In genomic region chr14:75566303-75566702, GRCm38 (mm10) we compare ENCODE assay signal across 15 mouse cellular contexts. TPM values are rescaled to one million over a fixed set of nuclear protein-coding genes. Genes with fewer than 3 reads are reported as not detected.
DNase-seq lines count a peak whose midpoint lies in the region; ATAC-seq lines count a peak whose summit lies in the region.
"Had no signal": no experiment of that assay in that cellular context is flagged by ENCODE, and none has a peak within 500 bp of the region (broad histone marks: within the 10 kb centered on the region; RNA-seq: fewer than 3 reads in every experiment).

No protein-coding gene starts in this region.

- no peaks in the 10 kb centered on the region for H3K9me3 ChIP-seq in neural tube, embryonic 11.5 days (ENCODE audit: control insufficient read depth, low read length)
- H3K9me3 ChIP-seq in forebrain, embryonic 16.5 days (ENCODE audit: control insufficient read depth, low read length), result no peaks in the 10 kb centered on the region
- H3K9me3 ChIP-seq in midbrain, embryonic 13.5 days, result no peaks in the 10 kb centered on the region
- H3K9me3 ChIP-seq: embryonic facial prominence, embryonic 15.5 days; liver, embryonic 13.5 days had no signal

- no peaks in the 10 kb centered on the region for H3K27me3 ChIP-seq in neural tube, embryonic 11.5 days (ENCODE audit: control insufficient read depth, insufficient read depth, low read length)
- no peaks in the 10 kb centered on the region for H3K27me3 ChIP-seq in forebrain, embryonic 16.5 days (replicated peaks; ENCODE audit: control insufficient read depth, insufficient read depth, low read length)
- no peaks in the 10 kb centered on the region for H3K27me3 ChIP-seq in midbrain, embryonic 13.5 days
- H3K27me3 ChIP-seq: embryonic facial prominence, embryonic 15.5 days; liver, embryonic 13.5 days had no signal

- no peak overlapping the region for H3K4me2 ChIP-seq in neural tube, embryonic 11.5 days (ENCODE audit: low read depth)
- H3K4me2 ChIP-seq in forebrain, embryonic 16.5 days (ENCODE audit: low read length), result peak overlapping the region; percentile 33; the same call in 1 of the 2 replicates
- H3K4me2 ChIP-seq in midbrain, embryonic 13.5 days (replicated peaks), result no peak overlapping the region
- H3K4me2 ChIP-seq: embryonic facial prominence, embryonic 15.5 days; heart, embryonic 11.5 days; liver, embryonic 13.5 days had no signal

- no peaks in the 10 kb centered on the region for H3K36me3 ChIP-seq in neural tube, embryonic 11.5 days (ENCODE audit: control insufficient read depth, insufficient read depth, low read length)
- H3K36me3 ChIP-seq in forebrain, embryonic 16.5 days (ENCODE audit: control insufficient read depth, insufficient read depth), result no peaks in the 10 kb centered on the region
- no peaks in the 10 kb centered on the region for H3K36me3 ChIP-seq in midbrain, embryonic 13.5 days
- H3K36me3 ChIP-seq: embryonic facial prominence, embryonic 15.5 days; liver, embryonic 13.5 days had no signal

- H3K27ac ChIP-seq in neural tube, embryonic 11.5 days (ENCODE audit: low read depth, low read length), result no peak overlapping the region
- peak overlapping the region; percentile 79 for H3K27ac ChIP-seq in forebrain, embryonic 16.5 days (ENCODE audit: low read length)
- H3K27ac ChIP-seq in midbrain, embryonic 13.5 days, result peak overlapping the region; percentile 42
- H3K27ac ChIP-seq: embryonic facial prominence, embryonic 15.5 days; liver, embryonic 13.5 days had no signal

- WGBS in neural tube, embryonic 11.5 days, result 75% methylated on average over 3 of the region's 3 CpGs
- WGBS in forebrain, embryonic 16.5 days, result 13% methylated on average over 3 of the region's 3 CpGs
- 24% methylated on average over 3 of the region's 3 CpGs for WGBS in midbrain, embryonic 13.5 days

- DNase-seq in neural tube, embryonic 11.5 days (ENCODE audit: low spot score), result no peak
- no peak for DNase-seq in neural tube, embryonic 10.5 days (ENCODE audit: extremely low spot score, low spot score)
- no peak for DNase-seq in frontal cortex, postnatal 10 days (ENCODE audit: low spot score in 2 of 2)
- no peak for DNase-seq in urinary bladder, postnatal 25 days (ENCODE audit: low spot score)
- no peak for DNase-seq in spleen, postnatal 10 days (ENCODE audit: low spot score in 2 of 2)
- DNase-seq: gastrocnemius, postnatal 36 days; liver, embryonic 13.5 days had no signal

- peak; percentile 29; the same call in 1 of the 2 replicates for ATAC-seq in neural tube, embryonic 11.5 days (ENCODE audit: insufficient read depth, low FRiP score, low TSS enrichment)
- peak; percentile 70 for ATAC-seq in forebrain, embryonic 16.5 days
- peak; percentile 66 for ATAC-seq in midbrain, embryonic 13.5 days
- ATAC-seq: intestine, postnatal 0 days; lung, postnatal 0 days had no signal

- H3K9ac ChIP-seq in neural tube, embryonic 11.5 days (ENCODE audit: low read length), result no peak overlapping the region
- no peak overlapping the region; the same call in 1 of the 2 replicates for H3K9ac ChIP-seq in forebrain, embryonic 16.5 days (replicated peaks; ENCODE audit: low read depth, low read length)
- no peak overlapping the region for H3K9ac ChIP-seq in midbrain, embryonic 13.5 days (replicated peaks)
- H3K9ac ChIP-seq: embryonic facial prominence, embryonic 15.5 days; liver, embryonic 13.5 days had no signal

- H3K4me3 ChIP-seq in neural tube, embryonic 11.5 days (ENCODE audit: low read depth, low read length), result no peak overlapping the region
- H3K4me3 ChIP-seq in forebrain, embryonic 16.5 days (replicated peaks; ENCODE audit: low read length), result no peak overlapping the region
- no peak overlapping the region for H3K4me3 ChIP-seq in midbrain, embryonic 13.5 days (replicated peaks)
- H3K4me3 ChIP-seq: embryonic facial prominence, embryonic 15.5 days; liver, embryonic 13.5 days had no signal

- H3K4me1 ChIP-seq in neural tube, embryonic 11.5 days (ENCODE audit: control insufficient read depth, insufficient read depth, low read length), result peaks cover 5% of the 10 kb centered on the region
- peaks cover 21% of the 10 kb centered on the region for H3K4me1 ChIP-seq in forebrain, embryonic 16.5 days (replicated peaks; ENCODE audit: control insufficient read depth, insufficient read depth, low read length)
- H3K4me1 ChIP-seq in midbrain, embryonic 13.5 days (replicated peaks), result peaks cover 27% of the 10 kb centered on the region
- H3K4me1 ChIP-seq: embryonic facial prominence, embryonic 15.5 days had no signal

RNA-seq across cellular contexts. Expression of gene Spert, which starts 26.6 kb away (rescaled TPM):
- polyA plus RNA-seq in neural tube, embryonic 11.5 days (2014; fragmentation: Nextera tagmentation; extraction: Ambion mirVana), result not detected in 2 replicates
- polyA plus RNA-seq in forebrain, embryonic 16.5 days (2015; fragmentation: Nextera tagmentation; extraction: Ambion mirVana), result not detected in 2 replicates
- polyA plus RNA-seq in midbrain, embryonic 13.5 days (2015; fragmentation: Nextera tagmentation; extraction: Ambion mirVana), result not detected in 2 replicates
- polyA plus RNA-seq: embryonic facial prominence, embryonic 15.5 days; frontal cortex, adult 2 months; heart, embryonic 11.5 days; intestine, postnatal 0 days; liver, embryonic 13.5 days; lung, postnatal 0 days; urinary bladder, adult 2 months had no signal
